Mouse (Mus musculus) kidney, adult 2 months (tissue): ENCODE results near the gene Olfr49. TPM values are rescaled to one million over a fixed set of nuclear protein-coding genes. Genes with fewer than 3 reads are reported as not detected.

Experiments
- DNase-seq: peaks from one replicate; pipeline ENCODE4 v3.0.0; 2021
- H3K27ac ChIP-seq: fragments of 200-500 bp; 2 replicates; pipeline ENCODE4 v1.5.1; 2012; ENCODE audit warnings: low read depth, low read length, control low read depth, inconsistent platforms; ENCODE audit not compliant: insufficient read depth
- H3K27me3 ChIP-seq: fragments of 200-500 bp; replicated peaks from 2 replicates; pipeline ENCODE4 v1.6.1; 2012; ENCODE audit warnings: mild to moderate bottlenecking, moderate library complexity, low read length, inconsistent platforms; ENCODE audit not compliant: control insufficient read depth, insufficient read depth
- H3K36me3 ChIP-seq: fragments of 200-500 bp; 2 replicates; pipeline ENCODE4 v1.6.1; 2012; ENCODE audit warnings: mild to moderate bottlenecking, moderate library complexity, low read length, inconsistent platforms; ENCODE audit not compliant: control insufficient read depth, insufficient read depth
- H3K4me1 ChIP-seq: fragments of 200-500 bp; 2 replicates; pipeline ENCODE4 v1.6.1; 2011; ENCODE audit warnings: low read length; ENCODE audit not compliant: control insufficient read depth, insufficient read depth
- H3K4me3 ChIP-seq: fragments of 200-500 bp; 2 replicates; pipeline ENCODE4 v1.5.1; 2011; ENCODE audit warnings: mild to moderate bottlenecking, low read depth, low read length, control low read depth; ENCODE audit not compliant: insufficient read depth
- CTCF ChIP-seq: fragments of 200-500 bp; conservative IDR thresholded peaks from 2 replicates; pipeline ENCODE4 v1.5.1; 2011; ENCODE audit warnings: low read depth, mild to moderate bottlenecking, control low read depth, low read length, moderate library complexity, mixed read lengths; ENCODE audit not compliant: insufficient read depth, insufficient read length
- POLR2A ChIP-seq: fragments of 200-500 bp; IDR thresholded peaks from one replicate; pipeline ENCODE4 v1.6.1; 2011; ENCODE audit warnings: low read depth, low read length, control low read depth
- WGBS: fragments of 180-500 bp; shearing (Covaris S2); methylation state at CpG from one replicate; pipeline ENCODE4 v1.1.7; 2018; 5-methylcytosine and 5-hydroxymethylcytosine counted together
- polyA plus RNA-seq: library from polyadenylated mRNA; depleted of rRNA; stranded (reverse); fragments of >200 nt; gene quantifications from 2 replicates; pipeline ENCODE4 v1.2.3, GENCODE M21; 2012

Olfr49 gene
- polyA plus RNA-seq, 1 experiment, result not detected

DNA sequence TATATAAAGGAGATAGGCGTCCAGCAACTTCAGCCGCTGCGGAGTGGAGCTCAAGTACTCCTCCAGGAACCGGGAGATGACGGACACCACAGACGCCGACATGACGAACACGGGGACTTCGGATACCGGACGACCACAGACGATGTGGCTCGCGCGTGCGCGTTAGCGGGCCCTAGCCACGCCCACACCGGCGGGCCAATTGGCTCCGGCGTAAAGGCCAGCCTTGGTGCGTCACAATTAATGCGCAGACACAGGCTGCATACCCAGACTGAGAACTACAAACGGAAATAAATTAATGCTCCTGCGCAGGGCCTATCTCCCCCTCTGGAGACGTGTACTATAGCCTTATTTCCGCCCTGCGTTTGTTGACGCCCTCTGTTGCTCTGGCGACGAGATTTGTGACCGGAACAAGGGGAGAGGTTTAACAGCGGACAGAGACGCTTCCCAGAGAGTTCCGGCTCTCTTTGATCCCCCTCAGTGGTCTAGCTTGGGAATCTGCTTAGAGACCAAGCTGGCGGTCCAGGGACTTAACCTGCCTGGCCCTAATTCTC, 30.9 kb downstream of the Olfr49 start, which contains the start of the genes Dad1 and Abhd4:
Dad1 (minus strand) TSS at position 364 of the 551 bp plus-strand sequence.
Abhd4 (plus strand) TSS at position 448 of the 551 bp plus-strand sequence.
- Histone ChIP-seq H3K27ac (peak within 1 kb of the TSS; percentile 84), H3K27me3 (no peaks in the 10 kb centered on the region), H3K4me3 (peak within 1 kb of the TSS; percentile 86), H3K36me3 (no peaks in the 10 kb centered on the region), H3K4me1 (peaks cover 19% of the 10 kb centered on the region)
- peak; percentile 99 for DNase-seq
- TF ChIP-seq POLR2A (peak; percentile 88), CTCF (no peak)
- under 1% methylated on average over 39 of the region's 39 CpGs for WGBS

DNA sequence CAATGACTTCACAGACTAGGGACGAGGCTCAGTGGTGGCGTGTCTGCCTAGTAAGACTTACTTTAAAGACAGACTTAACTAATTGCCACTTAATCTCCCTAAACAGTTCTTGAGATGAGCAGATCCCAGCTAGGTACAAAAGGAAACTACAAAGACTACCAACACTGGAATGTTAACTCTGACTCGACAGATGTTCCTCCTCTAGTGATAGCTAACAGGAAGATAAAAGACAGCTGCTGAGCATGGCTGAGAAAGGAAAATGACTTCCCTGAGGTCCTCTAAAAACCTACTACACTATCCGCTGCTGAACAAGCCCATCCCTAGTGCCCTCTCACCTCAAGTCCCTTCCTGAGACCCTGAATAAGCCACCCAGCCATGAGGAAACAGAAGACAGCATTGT, 34.6 kb downstream of the Olfr49 start:
- Histone ChIP-seq H3K4me3 (no peak overlapping the region), H3K4me1 (peaks cover 19% of the 10 kb centered on the region), H3K27me3 (no peaks in the 10 kb centered on the region), H3K36me3 (no peaks in the 10 kb centered on the region; the same call in 1 of the 2 replicates), H3K27ac (no peak overlapping the region)
- WGBS, result 50% methylated on average over 4 of the region's 4 CpGs
- TF ChIP-seq CTCF, result no peak
- TF ChIP-seq POLR2A, result no peak
- DNase-seq, result no peak

DNA sequence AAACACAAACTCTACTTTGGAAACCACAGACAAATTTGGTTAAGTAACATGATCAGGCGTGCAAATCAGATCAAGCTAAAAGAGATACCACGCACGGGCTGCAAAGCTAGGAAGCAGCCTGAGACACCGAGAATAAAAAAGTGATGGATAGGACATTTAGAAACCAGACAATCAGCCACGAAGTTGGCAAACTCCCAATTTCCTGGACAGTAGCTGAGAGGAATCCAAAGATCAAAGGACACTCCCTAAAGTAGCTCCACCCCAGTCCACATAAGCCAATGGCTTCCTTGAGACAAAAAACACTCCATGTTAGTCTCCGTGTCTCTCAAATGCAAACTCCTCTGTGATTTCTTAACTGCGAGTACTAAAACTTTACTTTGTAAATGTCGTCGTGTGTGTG, 35.4 kb downstream of the Olfr49 start:
- WGBS, result 25% methylated on average over 9 of the region's 9 CpGs
- H3K27me3 ChIP-seq, result no peaks in the 10 kb centered on the region
- H3K4me1 ChIP-seq, result peaks cover 16% of the 10 kb centered on the region
- no peaks in the 10 kb centered on the region; the same call in 1 of the 2 replicates for H3K36me3 ChIP-seq
- peak; percentile 91 for DNase-seq
- H3K4me3 ChIP-seq, result 0 out of 2 replicates have a peak overlapping the region, but pooled peaks have one; percentile 20
- TF ChIP-seq POLR2A, result no peak
- TF ChIP-seq CTCF, result no peak
- no peak overlapping the region for H3K27ac ChIP-seq

DNA sequence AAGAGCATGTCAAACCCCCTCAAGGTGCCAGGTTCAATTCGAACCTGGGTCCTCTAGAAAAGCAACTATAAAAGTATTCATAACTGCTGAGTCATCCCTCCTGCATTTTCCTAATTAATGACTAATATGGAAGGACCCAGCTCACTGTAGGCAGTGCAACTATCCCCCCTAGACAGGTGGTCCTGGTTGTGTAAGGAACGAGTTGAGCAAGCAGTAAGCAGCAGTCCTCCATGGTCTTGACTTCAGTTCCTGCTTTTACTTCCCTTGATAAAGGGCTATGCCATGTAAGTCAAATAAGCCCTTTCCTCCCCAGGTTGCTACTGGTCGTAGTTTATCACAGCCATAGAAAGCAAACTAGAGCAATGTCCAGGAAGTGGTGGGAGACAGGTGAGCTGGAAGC, 38.5 kb downstream of the Olfr49 start:
- TF ChIP-seq CTCF (no peak), POLR2A (no peak)
- no peak for DNase-seq
- peaks cover 4% of the 10 kb centered on the region for H3K36me3 ChIP-seq
- H3K4me3 ChIP-seq, result no peak overlapping the region
- H3K4me1 ChIP-seq, result peaks cover 12% of the 10 kb centered on the region
- WGBS, result 93% methylated on average over 3 of the region's 3 CpGs
- H3K27ac ChIP-seq, result no peak overlapping the region
- no peaks in the 10 kb centered on the region for H3K27me3 ChIP-seq

DNA sequence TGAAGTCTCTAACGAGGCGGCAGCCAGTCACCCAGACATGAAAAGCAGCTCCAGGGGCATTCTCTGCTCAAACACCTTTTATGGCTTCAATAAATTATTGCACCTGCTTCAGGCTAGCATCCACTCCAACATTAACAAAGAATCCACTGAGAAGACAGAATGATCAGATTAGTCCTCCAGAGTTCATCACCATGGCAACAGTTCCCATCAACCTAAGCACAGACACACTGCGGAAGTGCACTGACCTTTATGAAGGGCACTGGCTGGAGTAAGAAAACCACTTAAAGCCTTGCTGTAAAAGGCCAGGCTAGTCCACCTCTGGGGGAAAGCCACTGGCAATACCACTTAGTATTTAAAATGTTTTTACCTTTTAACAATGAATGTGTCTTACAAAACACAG, 40.6 kb downstream of the Olfr49 start:
- peaks cover 4% of the 10 kb centered on the region for H3K36me3 ChIP-seq
- no peaks in the 10 kb centered on the region for H3K27me3 ChIP-seq
- WGBS, result 33% methylated on average over 3 of the region's 3 CpGs
- H3K4me1 ChIP-seq, result peaks cover 6% of the 10 kb centered on the region; the same call in 1 of the 2 replicates
- H3K27ac ChIP-seq, result no peak overlapping the region
- DNase-seq, result peak; percentile 44
- no peak for TF ChIP-seq POLR2A
- no peak for TF ChIP-seq CTCF
- no peak overlapping the region for H3K4me3 ChIP-seq

DNA sequence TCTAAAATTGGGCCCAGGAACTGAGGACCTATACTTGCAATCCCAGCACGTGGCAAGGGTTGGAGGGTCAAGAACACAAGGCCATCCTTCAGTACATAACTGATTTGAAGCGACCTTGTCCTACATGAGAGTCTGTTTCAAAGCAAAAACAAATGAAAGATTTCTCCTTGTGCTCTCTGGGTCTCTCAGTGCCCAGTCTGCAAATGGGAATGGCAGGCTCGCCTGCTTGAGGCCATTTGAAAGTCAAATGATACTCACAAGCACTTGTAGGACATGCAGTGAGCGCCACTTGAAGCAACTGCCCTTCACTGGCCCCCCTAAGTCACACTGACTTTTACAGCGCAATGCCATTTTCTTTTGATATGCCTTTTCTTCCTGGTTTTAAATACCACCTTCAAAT, 44.2 kb downstream of the Olfr49 start:
- Histone ChIP-seq H3K36me3 (peaks cover 4% of the 10 kb centered on the region), H3K4me1 (no peaks in the 10 kb centered on the region; the same call in 1 of the 2 replicates), H3K27me3 (no peaks in the 10 kb centered on the region), H3K4me3 (no peak overlapping the region), H3K27ac (no peak overlapping the region)
- 79% methylated on average over 5 of the region's 5 CpGs for WGBS
- no peak for DNase-seq
- no peak for TF ChIP-seq CTCF
- TF ChIP-seq POLR2A, result no peak

DNA sequence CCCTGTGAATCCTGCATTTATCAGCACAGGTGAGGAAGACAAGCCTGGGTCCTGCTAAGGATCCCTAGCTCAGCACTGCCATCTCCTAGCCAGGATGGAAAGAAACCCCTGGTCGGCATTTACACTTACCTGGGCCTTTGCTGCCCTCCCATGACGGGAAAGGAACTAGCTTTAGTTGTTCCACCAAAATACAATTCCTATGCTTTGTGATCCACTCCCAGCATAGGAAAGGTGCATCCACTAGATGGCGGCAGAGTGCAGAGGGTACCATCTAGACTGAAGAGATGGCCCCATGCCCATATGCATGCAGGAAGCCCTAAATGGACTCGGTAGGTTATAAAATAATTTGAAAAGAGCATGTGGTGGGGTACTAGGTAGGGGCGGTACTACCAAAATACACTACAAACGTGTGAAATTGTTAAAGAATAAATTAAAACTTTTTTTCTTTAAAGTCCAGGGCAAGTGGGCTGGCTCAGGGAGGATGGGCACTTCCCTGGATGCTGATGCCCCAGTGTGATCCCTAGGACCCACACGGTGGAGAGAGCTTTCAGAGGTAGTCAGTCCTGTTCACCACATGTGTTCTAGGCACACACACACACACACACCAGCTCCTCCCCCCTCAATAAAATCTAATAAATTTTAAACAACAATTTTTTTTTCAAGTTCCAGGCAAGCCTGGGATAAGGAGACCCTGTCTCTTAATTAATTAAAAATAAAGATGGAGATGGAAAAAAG, 45.6 kb downstream of the Olfr49 start:
- H3K4me1 ChIP-seq, result no peaks in the 10 kb centered on the region; the same call in 1 of the 2 replicates
- TF ChIP-seq CTCF, result peak; percentile 95
- TF ChIP-seq POLR2A, result no peak
- H3K27ac ChIP-seq, result no peak overlapping the region
- peaks cover 4% of the 10 kb centered on the region for H3K36me3 ChIP-seq
- H3K27me3 ChIP-seq, result no peaks in the 10 kb centered on the region
- 11% methylated on average over 7 of the region's 7 CpGs for WGBS
- no peak overlapping the region for H3K4me3 ChIP-seq
- peak; percentile 87 for DNase-seq
